Mouse (Mus musculus): ENCODE data around the gene Frem1. TPM values are rescaled to one million over a fixed set of nuclear protein-coding genes. Genes with fewer than 3 reads are reported as not detected.

Gene Frem1
- total and polyA plus RNA-seq, 3 experiments = not detected

DNA sequence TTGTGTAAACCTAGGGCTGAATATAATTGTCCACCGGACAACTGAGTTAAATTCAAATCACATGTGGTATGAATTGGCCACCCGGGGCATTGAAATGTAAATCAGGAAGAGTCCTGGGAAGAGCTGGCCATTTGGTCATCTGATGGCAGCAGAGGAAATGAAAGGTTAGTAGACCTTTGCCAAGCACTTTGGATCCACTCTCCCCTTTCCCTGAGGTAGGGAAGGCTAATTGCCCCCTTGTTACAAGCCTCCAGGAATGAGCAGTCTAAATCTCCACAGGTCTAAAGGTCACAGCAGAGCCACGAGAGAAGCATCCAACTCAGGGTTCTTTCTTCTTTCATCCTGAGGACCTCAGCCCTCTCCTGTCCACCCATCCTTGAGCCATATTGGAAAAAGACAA, 20.5 kb downstream of the Frem1 start:
- no peak for DNase-seq (ENCODE audit: extremely low read depth)
- Histone ChIP-seq H3K4me2 (ENCODE audit: insufficient read depth, low read depth, poor library complexity, severe bottlenecking) (no peak overlapping the region), H3K36me3 (replicated peaks in 1 of 2; ENCODE audit: control insufficient read depth in 1 of 2, insufficient read depth in 1 of 2, low read length in 1 of 2) (no peaks in the 10 kb centered on the region), H3K9me3 (replicated peaks; ENCODE audit: low read length) (no peaks in the 10 kb centered on the region), H3K9ac (ENCODE audit: insufficient read depth, low read depth) (no peak overlapping the region), H3K79me2 (replicated peaks; ENCODE audit: control insufficient read depth, extremely low read depth, insufficient read depth, poor library complexity, severe bottlenecking) (no peaks in the 10 kb centered on the region), H3K27ac (ENCODE audit: insufficient read depth, low read depth) (no peak overlapping the region), H3K27me3 (replicated peaks) (no peaks in the 10 kb centered on the region), H3K4me3 (replicated peaks in 1 of 3; ENCODE audit: low read depth in 2 of 3, low read length in 2 of 3, poor library complexity in 1 of 3) (no peak overlapping the region), H3K4me1 (ENCODE audit: control insufficient read depth in 1 of 2, insufficient read depth in 2 of 2) (peaks cover 0 to 3% of the 10 kb centered on the region in 2 experiments; a peak in 1 of 4 replicates)
- no peak for TF ChIP-seq SIN3A (IDR thresholded peaks at IDR 0.05; ENCODE audit: low read length)
- dilution Hi-C loops (cut with MboI; ENCODE audit: extremely low pct_ligation_motif_present, extremely low pct_unique_long_range_greater_than_20kb, low sequenced_read_pairs) (no loop called here), in situ Hi-C loops (cut with MboI; ENCODE audit: low pct_ligation_motif_present, low pct_unique_long_range_greater_than_20kb, low sequenced_read_pairs) (no loop called here)

DNA sequence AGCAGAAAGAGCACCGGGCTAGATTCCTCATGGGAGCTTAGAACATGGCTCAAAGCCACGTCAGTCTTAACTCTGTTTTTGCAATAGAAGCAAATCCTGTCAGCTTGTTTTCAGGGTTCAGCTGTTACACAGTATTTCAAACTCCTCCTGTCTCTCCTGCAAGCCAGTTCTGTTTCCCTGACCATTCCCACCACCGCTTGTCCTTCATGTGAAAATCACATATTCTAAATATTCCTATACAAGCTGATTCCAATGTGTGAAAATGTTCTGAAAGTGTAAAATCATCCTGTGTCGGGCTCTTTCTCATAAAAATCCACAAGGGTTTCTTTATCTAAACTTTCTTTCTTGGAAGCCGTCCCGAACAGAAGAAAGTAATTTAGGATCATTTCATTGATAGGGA, 22.0 kb downstream of the Frem1 start:
- no peak for DNase-seq (ENCODE audit: extremely low read depth)
- dilution Hi-C loops (cut with MboI; ENCODE audit: extremely low pct_ligation_motif_present, extremely low pct_unique_long_range_greater_than_20kb, low sequenced_read_pairs) (no loop called here), in situ Hi-C loops (cut with MboI; ENCODE audit: low pct_ligation_motif_present, low pct_unique_long_range_greater_than_20kb, low sequenced_read_pairs) (no loop called here)
- no peaks in the 10 kb centered on the region for H3K36me3 ChIP-seq (replicated peaks in 1 of 2; ENCODE audit: control insufficient read depth in 1 of 2, insufficient read depth in 1 of 2, low read length in 1 of 2)
- H3K9me3 ChIP-seq (replicated peaks; ENCODE audit: low read length) = no peaks in the 10 kb centered on the region
- H3K4me3 ChIP-seq (replicated peaks in 1 of 3; ENCODE audit: low read depth in 2 of 3, low read length in 2 of 3, poor library complexity in 1 of 3) = no peak overlapping the region
- H3K27me3 ChIP-seq (replicated peaks) = no peaks in the 10 kb centered on the region
- peaks cover 0 to 3% of the 10 kb centered on the region in 2 experiments; a peak in 1 of 4 replicates for H3K4me1 ChIP-seq (ENCODE audit: control insufficient read depth in 1 of 2, insufficient read depth in 2 of 2)
- no peak overlapping the region for H3K27ac ChIP-seq (ENCODE audit: insufficient read depth, low read depth)
- H3K79me2 ChIP-seq (replicated peaks; ENCODE audit: control insufficient read depth, extremely low read depth, insufficient read depth, poor library complexity, severe bottlenecking) = no peaks in the 10 kb centered on the region
- TF ChIP-seq MAFK (IDR thresholded peaks at IDR 0.05; ENCODE audit: insufficient replicate concordance, low read length) (no peak), ETS1 (conservative IDR thresholded peaks at IDR 0.05; ENCODE audit: low read depth, low read length) (no peak)
- H3K9ac ChIP-seq (ENCODE audit: insufficient read depth, low read depth) = no peak overlapping the region
- H3K4me2 ChIP-seq (ENCODE audit: insufficient read depth, low read depth, poor library complexity, severe bottlenecking) = no peak overlapping the region

DNA sequence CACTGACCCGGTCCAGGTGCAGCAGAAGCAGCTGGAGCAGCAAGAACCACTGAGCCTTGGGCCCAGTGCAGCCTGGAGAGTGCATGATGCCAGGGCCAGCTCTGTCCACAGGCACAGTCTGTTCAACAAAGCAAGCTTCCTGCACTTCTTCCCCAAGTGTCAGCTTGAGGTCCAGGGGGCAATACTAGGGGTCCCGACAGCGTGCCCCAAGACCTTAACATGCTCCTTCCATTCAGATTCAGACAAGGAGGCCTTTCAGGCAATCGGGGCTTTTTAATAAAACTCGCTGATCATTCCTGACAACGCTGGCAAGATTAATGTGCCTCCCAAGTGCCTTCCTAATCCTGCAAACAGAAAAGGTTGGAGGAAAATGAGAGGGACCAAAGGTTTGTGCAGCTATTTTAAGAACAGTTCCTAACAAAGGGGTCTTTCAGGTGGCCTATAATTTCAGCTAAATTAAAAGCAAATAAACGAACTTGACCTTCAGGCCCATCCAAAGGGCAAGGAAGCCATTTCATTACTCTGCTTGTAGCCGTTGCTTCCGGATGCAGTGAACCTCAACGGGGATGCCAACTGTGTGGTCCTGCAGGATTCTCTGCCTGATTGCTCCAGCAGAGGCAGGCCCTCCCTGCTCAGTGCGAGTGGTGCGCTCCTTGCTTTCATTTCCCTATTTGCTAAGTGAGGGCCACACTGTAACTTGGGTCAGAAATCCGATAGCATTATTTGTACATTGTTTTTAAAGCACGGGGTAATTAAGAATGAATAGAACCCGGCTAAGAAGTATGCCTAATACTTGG, 31.2 kb downstream of the Frem1 start:
- no peaks in the 10 kb centered on the region for H3K9me3 ChIP-seq (replicated peaks; ENCODE audit: low read length)
- no peak overlapping the region for H3K4me2 ChIP-seq (ENCODE audit: insufficient read depth, low read depth, poor library complexity, severe bottlenecking)
- in situ Hi-C loops (cut with MboI; ENCODE audit: low pct_ligation_motif_present, low pct_unique_long_range_greater_than_20kb, low sequenced_read_pairs) = no loop called here
- H3K27ac ChIP-seq (ENCODE audit: insufficient read depth, low read depth) = no peak overlapping the region
- H3K36me3 ChIP-seq (replicated peaks in 1 of 2; ENCODE audit: control insufficient read depth in 1 of 2, insufficient read depth in 1 of 2, low read length in 1 of 2) = no peaks in the 10 kb centered on the region
- H3K4me3 ChIP-seq (replicated peaks in 1 of 3; ENCODE audit: low read depth in 2 of 3, low read length in 2 of 3, poor library complexity in 1 of 3) = no peak overlapping the region
- TF ChIP-seq POLR2A (IDR thresholded peaks at IDR 0.05; ENCODE audit: low read depth, low read length) (no peak), ZC3H11A (IDR thresholded peaks at IDR 0.05; ENCODE audit: low read depth, low read length) (no peak), TBP (conservative IDR thresholded peaks at IDR 0.05; ENCODE audit: low read depth, low read length) (no peak), GABPA (IDR thresholded peaks at IDR 0.05; ENCODE audit: insufficient replicate concordance, low read depth, low read length) (no peak), E2F4 (IDR thresholded peaks at IDR 0.05; ENCODE audit: insufficient replicate concordance, low read depth, low read length) (no peak), SMC3 (IDR thresholded peaks at IDR 0.05; ENCODE audit: low read depth, low read length) (no peak), IRF4 (IDR thresholded peaks at IDR 0.05; ENCODE audit: low read depth, low read length) (no peak), USF2 (conservative IDR thresholded peaks at IDR 0.05; ENCODE audit: low read depth, low read length) (no peak), JUND (conservative IDR thresholded peaks at IDR 0.05; ENCODE audit: low read depth, low read length) (no peak), BHLHE40 (IDR thresholded peaks at IDR 0.05; ENCODE audit: low read depth, low read length) (no peak), RCOR1 (conservative IDR thresholded peaks at IDR 0.05; ENCODE audit: low read depth, low read length) (no peak), HCFC1 (IDR thresholded peaks at IDR 0.05; ENCODE audit: low read depth, low read length) (no peak), ETS1 (conservative IDR thresholded peaks at IDR 0.05; ENCODE audit: low read depth, low read length) (no peak), MYC (IDR thresholded peaks at IDR 0.05; ENCODE audit: low read depth, low read length) (no peak), MEF2A (IDR thresholded peaks at IDR 0.05; ENCODE audit: borderline replicate concordance, low read depth, low read length) (no peak), ZKSCAN1 (IDR thresholded peaks at IDR 0.05; ENCODE audit: borderline replicate concordance, low read depth, low read length) (no peak), EP300 (IDR thresholded peaks at IDR 0.05; ENCODE audit: low read length) (no peak)
- H3K27me3 ChIP-seq (replicated peaks) = no peaks in the 10 kb centered on the region
- no peak overlapping the region for H3K9ac ChIP-seq (ENCODE audit: insufficient read depth, low read depth)
- no peaks in the 10 kb centered on the region for H3K4me1 ChIP-seq (ENCODE audit: control insufficient read depth in 1 of 2, insufficient read depth in 2 of 2)
- no peak for DNase-seq (ENCODE audit: extremely low read depth)
- dilution Hi-C loops (cut with MboI; ENCODE audit: extremely low pct_ligation_motif_present, extremely low pct_unique_long_range_greater_than_20kb, low sequenced_read_pairs) = no loop called here
- H3K79me2 ChIP-seq (replicated peaks; ENCODE audit: control insufficient read depth, extremely low read depth, insufficient read depth, poor library complexity, severe bottlenecking) = no peaks in the 10 kb centered on the region

Measured in CH12.LX (cell line).